Mouse (Mus musculus) myocyte (in vitro differentiated cells): ENCODE measurements around the gene Tmem175.

Experiments
- CEBPB ChIP-seq: IDR thresholded peaks from 2 replicates; pipeline ENCODE4 v1.6.1; 2011; ENCODE audit warnings: mild to moderate bottlenecking, moderate library complexity; ENCODE audit not compliant: poor library complexity, insufficient read depth, severe bottlenecking
- E2F4 ChIP-seq: IDR thresholded peaks from one replicate; pipeline ENCODE4 v1.6.1; 2011; ENCODE audit warnings: mild to moderate bottlenecking, control low read depth, moderate library complexity; ENCODE audit not compliant: insufficient read depth
- MAX ChIP-seq: IDR thresholded peaks from one replicate; pipeline ENCODE4 v1.6.1; 2011; ENCODE audit warnings: low read depth, mild to moderate bottlenecking, control low read depth
- MYOD1 ChIP-seq, 3 experiments: IDR thresholded peaks; one replicate each; pipeline ENCODE4 v1.6.1; 2011; ENCODE audit warnings: control low read depth in 2 of 3, low read depth in 2 of 3, mild to moderate bottlenecking in 2 of 3, moderate library complexity in 1 of 3; ENCODE audit not compliant: insufficient read length in 2 of 3, control insufficient read depth in 1 of 3
- MYOG ChIP-seq, 3 experiments: IDR thresholded peaks; one replicate each; pipeline ENCODE4 v1.6.1; 2011; ENCODE audit warnings: control low read depth in 2 of 3, low read depth in 2 of 3, mild to moderate bottlenecking in 2 of 3; ENCODE audit not compliant: insufficient read length in 2 of 3, control insufficient read depth in 1 of 3, insufficient read depth in 1 of 3
- POLR2A ChIP-seq: IDR thresholded peaks from one replicate; pipeline ENCODE4 v1.6.1; 2011; ENCODE audit warnings: low read depth, mild to moderate bottlenecking, control low read depth, moderate library complexity; ENCODE audit not compliant: insufficient read length
- POLR2AphosphoS2 ChIP-seq: IDR thresholded peaks from one replicate; pipeline ENCODE4 v1.6.1; 2011; ENCODE audit warnings: low read depth, control low read depth; ENCODE audit not compliant: insufficient read length
- TCF12 ChIP-seq: IDR thresholded peaks from one replicate; pipeline ENCODE4 v1.6.1; 2011; ENCODE audit warnings: mild to moderate bottlenecking, control low read depth; ENCODE audit not compliant: poor library complexity, insufficient read depth, severe bottlenecking
- TCF3 ChIP-seq: IDR thresholded peaks from one replicate; pipeline ENCODE4 v1.6.1; 2011; ENCODE audit warnings: low read depth, control low read depth; ENCODE audit not compliant: insufficient read length
- USF1 ChIP-seq: IDR thresholded peaks from one replicate; pipeline ENCODE4 v1.6.1; 2011; ENCODE audit warnings: low read depth, mild to moderate bottlenecking, control low read depth, moderate library complexity

DNA sequence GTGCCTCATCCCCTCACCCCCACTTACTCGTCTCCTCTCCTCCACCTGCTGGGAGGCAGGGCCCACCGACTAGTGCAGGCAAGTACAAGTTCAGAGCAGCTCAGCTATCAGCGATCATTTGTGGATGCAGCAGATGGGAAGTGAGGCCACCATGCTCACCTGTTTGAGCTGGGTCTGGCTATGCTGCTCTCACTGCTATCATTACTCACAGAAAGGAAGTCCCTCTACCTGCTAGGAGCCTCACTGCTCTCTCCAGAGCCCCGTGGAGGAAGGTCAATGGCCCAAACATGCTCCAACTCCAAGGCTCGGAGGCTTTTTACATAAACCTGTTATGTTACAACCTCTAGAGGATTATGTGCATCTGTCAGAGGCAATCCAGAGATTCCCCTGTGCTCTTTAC is 27.8 kb downstream of the Tmem175 start:
- TF ChIP-seq MYOG (IDR thresholded peaks at IDR 0.05; ENCODE audit: control insufficient read depth in 1 of 3, insufficient read depth in 1 of 3, insufficient read length in 2 of 3, low read depth in 2 of 3) = no peak
- no peak for TF ChIP-seq CEBPB
- no peak for TF ChIP-seq POLR2A
- TF ChIP-seq POLR2AphosphoS2 = no peak
- TF ChIP-seq TCF12 = no peak
- TF ChIP-seq USF1 = no peak
- TF ChIP-seq TCF3 = no peak
- no peak for TF ChIP-seq MYOD1 (IDR thresholded peaks at IDR 0.05; ENCODE audit: control insufficient read depth in 1 of 3, insufficient read length in 2 of 3, low read depth in 2 of 3)
- no peak for TF ChIP-seq MAX
- no peak for TF ChIP-seq E2F4
